Mouse (Mus musculus) neural tube, embryonic 11.5 days (tissue): ENCODE measurements around the gene Tada1. TPM values are rescaled to one million over a fixed set of nuclear protein-coding genes. Genes with fewer than 3 reads are reported as not detected.
A peak's percentile ranks its signal among the peaks of the same experiment; 100 is the strongest.

ENCODE experiments used
- ATAC-seq: fragments of 200-750 bp; cut with Nextera tagmentation; 2 replicates; pipeline ENCODE4 v1.8.0; 2017; ENCODE audit warnings: moderate number of reproducible peaks, mild to moderate bottlenecking, moderate TSS enrichment, moderate library complexity; ENCODE audit not compliant: insufficient read depth, low FRiP score, low TSS enrichment
- DNase-seq: peaks from one replicate; pipeline ENCODE4 v3.0.0-alpha.2; 2015; ENCODE audit warnings: low spot score
- H3K27ac ChIP-seq: fragments of 300-500 bp; sonication (generic); 2 replicates; pipeline ENCODE4 v1.5.1; 2014; ENCODE audit warnings: low read depth, mild to moderate bottlenecking, low read length
- H3K27me3 ChIP-seq: fragments of 300-500 bp; sonication (generic); 2 replicates; pipeline ENCODE4 v1.6.1; 2014; ENCODE audit warnings: mild to moderate bottlenecking, low read length, mixed read lengths; ENCODE audit not compliant: control insufficient read depth, insufficient read depth
- H3K36me3 ChIP-seq: fragments of 300-500 bp; sonication (generic); 2 replicates; pipeline ENCODE4 v1.6.1; 2014; ENCODE audit warnings: mild to moderate bottlenecking, low read length, moderate library complexity, mixed read lengths; ENCODE audit not compliant: control insufficient read depth, insufficient read depth
- H3K4me1 ChIP-seq: fragments of 300-500 bp; sonication (generic); 2 replicates; pipeline ENCODE4 v1.6.1; 2014; ENCODE audit warnings: low read length, mixed read lengths; ENCODE audit not compliant: control insufficient read depth, insufficient read depth
- H3K4me2 ChIP-seq: fragments of 300-500 bp; sonication (generic); 2 replicates; pipeline ENCODE4 v1.6.1; 2014; ENCODE audit warnings: low read depth, mild to moderate bottlenecking, moderate library complexity
- H3K4me3 ChIP-seq: fragments of 300-500 bp; sonication (generic); 2 replicates; pipeline ENCODE4 v1.5.1; 2014; ENCODE audit warnings: low read depth, low read length
- H3K9ac ChIP-seq: fragments of 300-500 bp; sonication (generic); 2 replicates; pipeline ENCODE4 v1.6.1; 2014; ENCODE audit warnings: mild to moderate bottlenecking, low read length
- H3K9me3 ChIP-seq: fragments of 300-500 bp; sonication (generic); 2 replicates; pipeline ENCODE4 v1.6.1; 2016; ENCODE audit warnings: low read length; ENCODE audit not compliant: control insufficient read depth
- WGBS: fragments of 180-500 bp; shearing (Covaris S2); extraction: QIAGEN DNeasy Blood & Tissue Kit; methylation state at CpG from one replicate; pipeline ENCODE4 v1.1.7; 2014; 5-methylcytosine and 5-hydroxymethylcytosine counted together
- polyA plus RNA-seq: library from polyadenylated mRNA; unstranded; fragments of >200 nt; fragmentation: Nextera tagmentation; extraction: Ambion mirVana; gene quantifications from 2 replicates; pipeline ENCODE4 v1.2.1, GENCODE M21; 2014

The Tada1 gene
- polyA plus RNA-seq, result 71.1 and 74.0 TPM in 2 replicates

GRCm38 (mm10) chr1:166379013-166379629 lies at the start of gene Tada1:
TSS of gene Tada1 (plus strand) at chr1:166379097.
- Histone ChIP-seq H3K4me3 (peak within 1 kb of the TSS; percentile 95), H3K27me3 (no peaks in the 10 kb centered on the region), H3K4me1 (peaks cover 10% of the 10 kb centered on the region), H3K36me3 (0 out of 2 replicates have a peak, but pooled peaks cover 4% of the 10 kb centered on the region), H3K4me2 (peak within 1 kb of the TSS; percentile 68), H3K27ac (peak within 1 kb of the TSS; percentile 86), H3K9ac (peak within 1 kb of the TSS; percentile 96), H3K9me3 (no peaks in the 10 kb centered on the region)
- DNase-seq (peak; percentile 91), ATAC-seq (peak; percentile 94)
- 0% methylated on average over 80 of the region's 81 CpGs for WGBS

- Histone ChIP-seq H3K27me3 (no peaks in the 10 kb centered on the region), H3K36me3 (no peaks in the 10 kb centered on the region), H3K9me3 (no peaks in the 10 kb centered on the region), H3K27ac (no peak overlapping the region), H3K4me1 (no peaks in the 10 kb centered on the region), H3K9ac (no peak overlapping the region), H3K4me2 (no peak overlapping the region), H3K4me3 (no peak overlapping the region)
- DNase-seq (no peak), ATAC-seq (no peak)
- 80% methylated on average over 3 of the region's 3 CpGs for WGBS
These were observed 48.1 kb upstream of the Tada1 start for GRCm38 (mm10) chr1:166330752-166331151.

- DNase-seq (no peak), ATAC-seq (no peak)
- Histone ChIP-seq H3K9ac (no peak overlapping the region), H3K27ac (no peak overlapping the region), H3K4me1 (no peaks in the 10 kb centered on the region), H3K36me3 (no peaks in the 10 kb centered on the region), H3K9me3 (no peaks in the 10 kb centered on the region), H3K4me3 (no peak overlapping the region), H3K4me2 (no peak overlapping the region), H3K27me3 (no peaks in the 10 kb centered on the region)
- WGBS, result 85% methylated on average over 6 of the region's 6 CpGs
These were observed 39.8 kb upstream of the Tada1 start for GRCm38 (mm10) chr1:166339110-166339509.

- WGBS, result 70% methylated on average over 2 of the region's 2 CpGs
- Histone ChIP-seq H3K4me2 (no peak overlapping the region), H3K9ac (no peak overlapping the region), H3K36me3 (no peaks in the 10 kb centered on the region), H3K9me3 (no peaks in the 10 kb centered on the region), H3K27me3 (no peaks in the 10 kb centered on the region), H3K4me1 (no peaks in the 10 kb centered on the region), H3K27ac (no peak overlapping the region), H3K4me3 (no peak overlapping the region)
- no peak for DNase-seq
- no peak for ATAC-seq
These were observed 36.8 kb upstream of the Tada1 start for GRCm38 (mm10) chr1:166342060-166342459.

GRCm38 (mm10) chr1:166342539-166342938 lies 36.4 kb upstream of the Tada1 start:
- WGBS, result 81% methylated on average over 1 of the region's 1 CpGs
- no peak overlapping the region for H3K27ac ChIP-seq
- ATAC-seq, result no peak

GRCm38 (mm10) chr1:166343586-166343985 lies 35.3 kb upstream of the Tada1 start:
- no peak overlapping the region for H3K4me3 ChIP-seq
- H3K9ac ChIP-seq, result no peak overlapping the region
- WGBS, result 62% methylated on average over 5 of the region's 5 CpGs
- H3K27me3 ChIP-seq, result no peaks in the 10 kb centered on the region
- ATAC-seq, result no peak
- DNase-seq, result no peak
- no peak overlapping the region for H3K4me2 ChIP-seq
- H3K9me3 ChIP-seq, result no peaks in the 10 kb centered on the region
- H3K27ac ChIP-seq, result no peak overlapping the region
- no peaks in the 10 kb centered on the region for H3K36me3 ChIP-seq
- H3K4me1 ChIP-seq, result no peaks in the 10 kb centered on the region

More at GRCm38 (mm10) chr1:166342539-166342938, 36.4 kb upstream of the Tada1 start:
- Histone ChIP-seq H3K4me2 (no peak overlapping the region), H3K4me1 (no peaks in the 10 kb centered on the region), H3K9ac (no peak overlapping the region), H3K27me3 (no peaks in the 10 kb centered on the region), H3K9me3 (no peaks in the 10 kb centered on the region), H3K36me3 (no peaks in the 10 kb centered on the region), H3K4me3 (no peak overlapping the region)
- no peak for DNase-seq

- Histone ChIP-seq H3K36me3 (no peaks in the 10 kb centered on the region), H3K4me3 (no peak overlapping the region), H3K4me1 (no peaks in the 10 kb centered on the region), H3K27ac (no peak overlapping the region), H3K27me3 (no peaks in the 10 kb centered on the region), H3K9ac (no peak overlapping the region), H3K9me3 (no peaks in the 10 kb centered on the region), H3K4me2 (no peak overlapping the region)
- WGBS, result 48% methylated on average over 8 of the region's 8 CpGs
- DNase-seq, result peak; percentile 61
- ATAC-seq, result peak; percentile 80
These were observed 34.4 kb upstream of the Tada1 start for GRCm38 (mm10) chr1:166344300-166345077.

GRCm38 (mm10) chr1:166345602-166346001 lies 33.3 kb upstream of the Tada1 start:
- Histone ChIP-seq H3K4me2 (no peak overlapping the region), H3K4me3 (no peak overlapping the region), H3K27ac (no peak overlapping the region), H3K27me3 (no peaks in the 10 kb centered on the region), H3K9me3 (no peaks in the 10 kb centered on the region), H3K4me1 (no peaks in the 10 kb centered on the region), H3K9ac (no peak overlapping the region), H3K36me3 (no peaks in the 10 kb centered on the region)
- ATAC-seq (no peak), DNase-seq (no peak)
- WGBS, result 95% methylated on average over 6 of the region's 6 CpGs

GRCm38 (mm10) chr1:166346906-166347305 lies 32.0 kb upstream of the Tada1 start:
- no peak overlapping the region for H3K4me3 ChIP-seq
- no peak overlapping the region for H3K9ac ChIP-seq
- WGBS, result 84% methylated on average over 3 of the region's 3 CpGs
- no peaks in the 10 kb centered on the region for H3K4me1 ChIP-seq
- no peaks in the 10 kb centered on the region for H3K27me3 ChIP-seq
- no peak for ATAC-seq
- H3K4me2 ChIP-seq, result no peak overlapping the region
- no peaks in the 10 kb centered on the region for H3K36me3 ChIP-seq
- H3K9me3 ChIP-seq, result no peaks in the 10 kb centered on the region
- no peak for DNase-seq
- no peak overlapping the region for H3K27ac ChIP-seq
